Mouse (Mus musculus) hindbrain, embryonic 10.5 days (tissue): ENCODE data around the gene Lrp2. TPM values are rescaled to one million over a fixed set of nuclear protein-coding genes. Genes with fewer than 3 reads are reported as not detected.

ENCODE experiments used
- DNase-seq: peaks from one replicate; pipeline ENCODE4 v3.0.0-alpha.2; 2017; ENCODE audit warnings: low spot score
- H3K27ac ChIP-seq: fragments of 300-500 bp; sonication (generic); 2 replicates; pipeline ENCODE4 v1.5.1; 2016; ENCODE audit warnings: mild to moderate bottlenecking, moderate library complexity
- H3K27me3 ChIP-seq: fragments of 300-500 bp; sonication (generic); 2 replicates; pipeline ENCODE4 v1.6.1; 2016; ENCODE audit warnings: mild to moderate bottlenecking; ENCODE audit not compliant: poor library complexity, insufficient read depth, severe bottlenecking
- H3K36me3 ChIP-seq: fragments of 300-500 bp; sonication (generic); 2 replicates; pipeline ENCODE4 v1.6.1; 2016; ENCODE audit warnings: mild to moderate bottlenecking, moderate library complexity
- H3K4me1 ChIP-seq: fragments of 300-500 bp; sonication (generic); replicated peaks from 2 replicates; pipeline ENCODE4 v1.6.1; 2016; ENCODE audit warnings: mild to moderate bottlenecking
- H3K4me3 ChIP-seq: fragments of 300-500 bp; sonication (generic); 2 replicates; pipeline ENCODE4 v1.5.1; 2016; ENCODE audit warnings: mild to moderate bottlenecking, moderate library complexity
- H3K9me3 ChIP-seq: fragments of 300-500 bp; sonication (generic); 2 replicates; pipeline ENCODE4 v1.6.1; 2016; ENCODE audit warnings: mild to moderate bottlenecking, moderate library complexity
- WGBS: fragments of 180-500 bp; shearing (Covaris S2); methylation state at CpG from one replicate; pipeline ENCODE4 v1.1.7; 2016; 5-methylcytosine and 5-hydroxymethylcytosine counted together
- polyA plus RNA-seq: library from polyadenylated mRNA; unstranded; fragments of >200 nt; fragmentation: Nextera tagmentation; extraction: Ambion mirVana; gene quantifications from 2 replicates; pipeline ENCODE4 v1.2.1, GENCODE M21; 2016

The Lrp2 gene
- 1.8 and 2.0 TPM in 2 replicates for polyA plus RNA-seq

DNA sequence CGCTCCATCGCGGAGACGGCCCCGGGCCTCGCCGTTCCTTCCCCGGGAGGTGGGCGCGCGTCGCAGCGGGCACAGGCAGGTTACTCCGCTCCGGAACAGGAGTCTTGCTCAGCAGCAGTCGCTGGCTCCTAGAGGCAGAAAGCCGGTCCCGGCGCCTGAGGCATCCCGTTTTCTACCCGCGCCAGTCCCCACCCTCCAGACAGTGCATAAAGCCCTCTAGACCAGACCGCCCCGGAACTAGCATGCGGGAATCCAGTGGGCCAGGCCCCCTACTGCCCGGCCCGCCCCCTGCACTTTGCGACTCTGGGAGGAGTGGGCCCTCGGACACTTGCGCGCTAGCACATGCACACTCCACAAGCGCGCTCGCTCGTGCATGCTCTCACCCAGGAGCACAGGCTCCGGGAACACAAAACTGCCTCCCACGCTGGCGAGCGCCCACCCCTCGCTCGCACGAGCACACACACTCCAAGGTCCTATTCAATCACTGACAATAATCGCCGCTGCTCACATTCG, at the start of gene Lrp2:
Gene Lrp2 (minus strand): TSS at position 180 of the 513 bp plus-strand sequence.
- peaks cover 39% of the 10 kb centered on the region for H3K4me1 ChIP-seq
- H3K9me3 ChIP-seq = no peaks in the 10 kb centered on the region
- H3K4me3 ChIP-seq = peak within 1 kb of the TSS; percentile 88
- no peaks in the 10 kb centered on the region for H3K36me3 ChIP-seq
- peaks cover 70% of the 10 kb centered on the region for H3K27me3 ChIP-seq
- DNase-seq = peak; percentile 84
- H3K27ac ChIP-seq = peak within 1 kb of the TSS; percentile 89
- under 1% methylated on average over 45 of the region's 45 CpGs for WGBS

DNA sequence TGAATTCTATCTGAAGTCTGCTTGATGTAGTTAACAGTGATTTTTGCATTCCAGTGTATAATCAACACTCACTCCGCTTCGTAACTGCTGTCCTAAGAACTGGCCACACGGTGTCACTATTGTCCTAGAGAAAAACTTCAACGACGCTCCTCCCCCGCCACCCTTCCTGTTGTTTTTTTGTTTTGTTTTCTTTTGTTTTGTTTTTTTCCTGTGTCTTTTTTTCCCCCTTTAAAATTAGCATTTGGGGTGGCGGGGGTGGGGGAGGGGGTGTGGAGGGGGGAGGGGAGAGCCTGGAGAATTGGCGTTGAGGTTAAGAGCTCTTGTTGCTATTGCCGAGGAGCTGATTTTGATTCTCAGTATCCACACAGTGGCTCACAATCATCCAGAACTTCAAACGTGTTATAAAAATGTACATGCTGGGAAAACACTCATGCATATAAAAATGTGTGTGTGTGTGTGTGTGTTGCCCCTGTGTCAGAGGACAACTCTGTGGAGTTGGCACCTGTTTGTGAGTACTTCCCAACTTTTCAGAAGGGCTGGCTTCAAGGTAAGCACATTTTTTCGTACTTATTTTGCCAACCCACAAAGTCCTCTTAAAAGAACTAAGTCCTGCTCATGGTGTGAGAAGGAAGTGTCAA, 49.3 kb upstream of the Lrp2 start:
- Histone ChIP-seq H3K36me3 (no peaks in the 10 kb centered on the region), H3K27me3 (no peaks in the 10 kb centered on the region), H3K4me3 (peak overlapping the region; percentile 45), H3K4me1 (0 out of 2 replicates have a peak, but pooled peaks cover 3% of the 10 kb centered on the region), H3K9me3 (peaks cover 3% of the 10 kb centered on the region; the same call in 1 of the 2 replicates), H3K27ac (peak overlapping the region; percentile 76)
- 15% methylated on average over 11 of the region's 11 CpGs for WGBS
- peak; percentile 54 for DNase-seq

DNA sequence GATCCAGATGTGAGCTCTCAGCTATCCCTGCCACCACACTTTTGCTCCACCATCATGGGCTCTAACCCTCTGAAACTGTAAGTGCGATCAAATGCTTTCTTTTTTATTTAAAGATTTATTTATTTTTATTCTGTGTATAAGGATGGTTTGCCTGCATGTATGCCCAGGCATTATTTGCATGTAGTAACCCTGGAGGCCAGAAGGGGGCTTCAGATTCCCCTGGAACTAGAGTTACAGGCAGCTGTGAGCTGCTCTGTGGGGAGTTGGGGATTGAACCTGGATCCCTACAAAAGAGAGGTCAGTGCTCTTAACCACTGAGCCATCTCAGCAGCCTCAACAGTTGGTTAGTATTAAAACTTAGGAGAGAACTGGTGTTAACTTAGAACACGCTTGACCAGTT, 45.6 kb upstream of the Lrp2 start:
- Histone ChIP-seq H3K27me3 (no peaks in the 10 kb centered on the region), H3K4me1 (no peaks in the 10 kb centered on the region), H3K9me3 (peaks cover 3% of the 10 kb centered on the region; the same call in 1 of the 2 replicates), H3K4me3 (no peak overlapping the region), H3K27ac (no peak overlapping the region), H3K36me3 (no peaks in the 10 kb centered on the region)
- no peak for DNase-seq
- WGBS = 80% methylated on average over 2 of the region's 2 CpGs

DNA sequence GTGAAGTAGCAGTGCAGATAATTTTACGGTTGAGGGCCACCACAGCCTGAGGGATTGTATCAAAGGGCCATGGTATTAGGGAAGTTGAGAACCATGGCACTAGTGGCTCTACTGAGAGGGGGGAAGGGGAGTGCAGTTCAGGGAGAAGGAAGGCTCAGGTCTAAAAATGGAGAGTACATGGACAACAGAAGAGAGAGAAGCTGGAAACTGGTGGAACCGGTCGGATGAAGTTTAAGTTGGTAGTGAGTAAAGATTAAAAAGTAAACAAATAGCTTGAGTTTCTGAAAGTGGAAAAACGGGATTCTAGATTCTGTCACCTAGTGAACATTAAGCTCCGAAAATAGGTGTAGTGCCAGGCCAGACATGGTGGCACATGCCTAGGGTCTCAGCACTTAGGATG, 44.9 kb upstream of the Lrp2 start:
- WGBS = 91% methylated on average over 5 of the region's 5 CpGs
- peaks cover 3% of the 10 kb centered on the region; the same call in 1 of the 2 replicates for H3K9me3 ChIP-seq
- H3K4me1 ChIP-seq = no peaks in the 10 kb centered on the region
- H3K27ac ChIP-seq = no peak overlapping the region
- no peaks in the 10 kb centered on the region for H3K36me3 ChIP-seq
- no peak overlapping the region for H3K4me3 ChIP-seq
- DNase-seq = no peak
- no peaks in the 10 kb centered on the region for H3K27me3 ChIP-seq

DNA sequence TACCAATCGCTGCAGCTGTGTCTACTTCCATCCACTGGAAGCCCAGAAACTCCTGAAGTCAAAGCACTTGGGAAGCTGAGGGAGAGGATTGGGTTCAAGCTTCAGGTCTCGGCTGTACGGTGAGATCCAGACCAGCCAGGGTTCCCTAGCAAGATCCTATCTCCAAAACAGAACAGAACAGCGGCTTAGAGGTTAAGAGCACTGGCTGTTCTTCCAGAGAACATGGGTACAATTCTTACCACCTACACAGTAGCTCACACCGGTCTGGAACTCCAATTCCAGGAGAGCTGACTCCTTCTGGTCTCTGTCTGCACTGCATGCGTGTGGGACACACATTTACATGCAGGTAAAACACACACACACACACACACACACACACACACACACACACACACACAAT, 44.0 kb upstream of the Lrp2 start:
- H3K4me1 ChIP-seq = no peaks in the 10 kb centered on the region
- H3K4me3 ChIP-seq = no peak overlapping the region
- H3K27ac ChIP-seq = no peak overlapping the region
- H3K9me3 ChIP-seq = peaks cover 3% of the 10 kb centered on the region; the same call in 1 of the 2 replicates
- 91% methylated on average over 6 of the region's 6 CpGs for WGBS
- no peak for DNase-seq
- no peaks in the 10 kb centered on the region for H3K36me3 ChIP-seq
- no peaks in the 10 kb centered on the region for H3K27me3 ChIP-seq

DNA sequence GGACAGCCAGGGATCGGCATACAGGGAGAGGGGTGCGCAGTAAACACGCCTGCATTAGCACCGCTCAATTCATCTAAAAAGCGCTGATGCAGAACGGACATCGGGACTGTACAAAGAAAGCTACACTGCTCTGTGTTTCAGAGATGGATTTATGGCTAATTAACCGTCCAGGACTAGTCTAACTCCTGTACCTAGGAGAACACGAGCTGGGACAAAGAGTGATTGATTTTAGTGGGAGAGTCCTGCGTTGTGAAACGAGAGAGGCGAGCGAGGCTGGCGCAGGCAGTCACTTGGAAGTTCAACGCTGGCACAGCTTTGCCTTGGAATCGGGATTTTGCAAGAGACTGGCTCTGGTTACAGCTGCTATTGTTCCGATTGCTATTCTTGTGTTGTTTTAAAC, 43.4 kb upstream of the Lrp2 start:
- no peaks in the 10 kb centered on the region for H3K4me1 ChIP-seq

DNA sequence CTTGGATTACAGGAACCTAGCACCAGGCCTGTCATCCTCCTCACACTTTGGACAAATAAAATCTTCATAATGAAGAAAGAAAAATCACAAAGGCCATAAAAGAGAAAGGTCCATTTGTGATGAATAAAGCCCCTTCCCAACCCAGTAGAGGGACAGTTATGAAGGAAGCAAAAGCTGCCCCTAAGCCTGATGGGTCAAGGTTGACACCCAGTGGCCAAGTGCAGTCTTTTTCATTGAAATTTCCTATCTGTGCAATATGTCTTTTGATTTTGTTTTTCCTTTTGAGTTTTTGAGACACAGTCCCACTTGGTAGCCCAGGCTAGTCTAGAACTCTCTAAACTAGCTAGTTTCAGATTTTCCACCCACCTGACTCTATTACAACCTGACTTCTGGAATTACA, 33.4 kb upstream of the Lrp2 start:
- no peaks in the 10 kb centered on the region; the same call in 1 of the 2 replicates for H3K4me1 ChIP-seq
- DNase-seq = no peak
- H3K27ac ChIP-seq = no peak overlapping the region
- H3K9me3 ChIP-seq = no peaks in the 10 kb centered on the region
- no peaks in the 10 kb centered on the region for H3K36me3 ChIP-seq
- H3K4me3 ChIP-seq = no peak overlapping the region
- no peaks in the 10 kb centered on the region for H3K27me3 ChIP-seq

More for the DNA sequence above, 43.4 kb upstream of the Lrp2 start:
- no peak overlapping the region for H3K4me3 ChIP-seq
- H3K27me3 ChIP-seq = no peaks in the 10 kb centered on the region
- H3K9me3 ChIP-seq = peaks cover 3% of the 10 kb centered on the region; the same call in 1 of the 2 replicates
- DNase-seq = no peak
- H3K27ac ChIP-seq = no peak overlapping the region
- 88% methylated on average over 17 of the region's 17 CpGs for WGBS
- H3K36me3 ChIP-seq = no peaks in the 10 kb centered on the region

DNA sequence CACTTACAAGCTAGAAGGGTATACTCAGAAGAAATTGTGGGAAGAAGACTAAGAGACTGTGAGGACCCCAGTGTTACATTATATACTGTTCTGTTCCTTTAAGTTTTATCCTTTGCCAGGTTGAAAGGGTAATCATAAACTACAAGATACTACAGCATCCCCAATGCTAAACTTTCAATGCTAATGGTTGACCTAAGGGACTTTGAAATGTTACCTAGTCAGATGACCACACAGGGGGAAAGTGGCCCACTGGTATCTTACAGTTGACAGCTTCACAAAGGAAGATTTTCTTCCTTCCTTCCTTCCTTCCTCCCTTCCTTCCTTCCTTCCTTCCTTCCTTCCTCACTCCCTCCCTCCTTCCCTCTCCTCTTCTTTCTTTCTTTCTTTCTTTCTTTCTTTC, 32.5 kb upstream of the Lrp2 start:
- H3K4me3 ChIP-seq = no peak overlapping the region
- H3K27me3 ChIP-seq = no peaks in the 10 kb centered on the region
- DNase-seq = no peak
- no peaks in the 10 kb centered on the region for H3K36me3 ChIP-seq
- no peaks in the 10 kb centered on the region for H3K9me3 ChIP-seq
- H3K4me1 ChIP-seq = no peaks in the 10 kb centered on the region; the same call in 1 of the 2 replicates
- H3K27ac ChIP-seq = no peak overlapping the region

DNA sequence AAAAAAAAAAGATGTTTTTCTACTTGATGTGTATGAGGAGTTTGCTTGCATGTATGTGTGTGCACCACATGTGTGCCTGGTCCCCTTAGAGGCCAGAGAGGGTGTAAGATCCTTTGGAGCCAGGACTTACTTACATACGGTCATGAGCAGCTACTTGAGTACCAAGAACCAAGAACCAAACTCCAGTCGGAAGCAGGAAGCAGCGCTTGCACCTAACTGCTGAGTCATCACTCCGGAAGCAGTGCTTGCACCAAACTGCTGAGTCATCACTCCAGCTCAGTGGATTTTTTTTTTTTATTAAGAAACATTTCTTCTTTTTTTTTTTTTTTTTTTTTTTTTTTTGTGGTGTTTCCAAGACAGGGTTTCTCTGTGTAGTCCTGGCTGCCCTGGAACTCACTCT, 27.4 kb upstream of the Lrp2 start:
- no peak overlapping the region for H3K27ac ChIP-seq
- 80% methylated on average over 4 of the region's 4 CpGs for WGBS
- peaks cover 10% of the 10 kb centered on the region for H3K4me1 ChIP-seq
- H3K27me3 ChIP-seq = 0 out of 2 replicates have a peak, but pooled peaks cover 4% of the 10 kb centered on the region
- H3K9me3 ChIP-seq = no peaks in the 10 kb centered on the region
- H3K36me3 ChIP-seq = no peaks in the 10 kb centered on the region
- peak; percentile 11 for DNase-seq
- H3K4me3 ChIP-seq = no peak overlapping the region

DNA sequence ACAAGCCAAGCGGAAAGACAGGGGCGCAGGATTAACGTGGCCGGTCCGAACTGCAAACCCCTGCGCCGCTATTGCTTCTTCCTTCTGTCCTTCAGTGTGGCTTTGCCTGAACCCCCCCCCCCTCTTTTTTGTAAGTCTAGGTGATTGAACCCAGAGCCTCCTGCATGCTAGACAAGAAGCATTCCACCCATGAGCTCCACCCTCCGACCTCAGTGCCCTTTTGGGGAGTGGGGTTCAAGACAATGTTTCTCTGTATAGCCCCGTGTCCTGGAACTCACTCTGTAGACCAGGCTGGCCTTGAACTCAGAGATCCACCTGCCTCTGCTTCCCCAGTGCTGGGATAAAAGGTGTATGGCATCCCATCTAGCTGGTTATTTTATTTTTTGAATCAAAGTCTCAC, 26.9 kb upstream of the Lrp2 start:
- WGBS = 64% methylated on average over 9 of the region's 9 CpGs

DNA sequence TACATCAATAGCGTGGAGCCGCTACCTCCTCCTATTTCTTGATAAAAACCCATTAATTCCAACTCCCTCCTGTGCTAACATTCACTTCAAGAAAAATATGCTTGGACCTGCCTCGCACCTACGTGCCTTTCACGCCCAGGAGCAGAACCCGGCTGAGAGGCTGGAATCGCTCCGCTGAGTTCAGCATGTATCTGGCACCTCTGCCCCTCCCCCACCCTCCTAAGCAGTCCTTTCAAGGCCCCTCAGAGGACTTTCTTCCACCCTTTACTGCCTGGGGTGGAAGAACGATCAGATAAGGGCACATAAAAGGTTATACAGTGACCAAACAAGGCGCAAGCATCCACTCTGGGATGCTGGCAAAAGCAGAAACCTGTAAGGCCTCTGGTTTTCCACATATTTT, 26.4 kb upstream of the Lrp2 start:
- Histone ChIP-seq H3K27me3 (0 out of 2 replicates have a peak, but pooled peaks cover 4% of the 10 kb centered on the region), H3K36me3 (no peaks in the 10 kb centered on the region), H3K4me3 (0 out of 2 replicates have a peak overlapping the region, but pooled peaks have one; percentile 18), H3K4me1 (peaks cover 10% of the 10 kb centered on the region), H3K27ac (no peak overlapping the region), H3K9me3 (no peaks in the 10 kb centered on the region)
- peak; percentile 21 for DNase-seq
- 15% methylated on average over 10 of the region's 10 CpGs for WGBS

More for the DNA sequence above, 26.9 kb upstream of the Lrp2 start:
- DNase-seq = no peak
- Histone ChIP-seq H3K27me3 (0 out of 2 replicates have a peak, but pooled peaks cover 4% of the 10 kb centered on the region), H3K4me3 (no peak overlapping the region), H3K27ac (no peak overlapping the region), H3K36me3 (no peaks in the 10 kb centered on the region), H3K9me3 (no peaks in the 10 kb centered on the region), H3K4me1 (peaks cover 10% of the 10 kb centered on the region)

DNA sequence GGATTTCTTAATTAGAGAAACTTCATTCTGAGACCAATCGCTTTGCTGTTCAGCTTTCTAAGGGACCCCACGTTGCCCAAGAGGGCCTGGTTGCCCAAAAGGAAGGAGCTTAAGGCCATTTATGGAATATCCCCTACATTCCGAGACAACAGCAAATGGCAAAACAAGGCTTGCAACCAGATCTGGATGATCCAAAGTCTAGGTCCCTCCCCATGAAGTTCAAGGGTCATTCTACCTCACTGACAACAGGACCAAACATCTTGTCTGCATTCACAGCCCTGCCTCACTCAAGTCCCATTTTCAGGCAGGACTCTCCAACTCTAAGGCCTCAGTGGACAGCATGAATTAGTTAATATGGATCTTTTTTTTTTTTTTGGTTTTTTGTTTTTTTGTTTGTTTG, 20.8 kb upstream of the Lrp2 start:
- Histone ChIP-seq H3K36me3 (no peaks in the 10 kb centered on the region), H3K4me1 (no peaks in the 10 kb centered on the region), H3K27me3 (no peaks in the 10 kb centered on the region), H3K27ac (no peak overlapping the region), H3K9me3 (no peaks in the 10 kb centered on the region), H3K4me3 (no peak overlapping the region)
- no peak for DNase-seq
- WGBS = 87% methylated on average over 3 of the region's 3 CpGs

DNA sequence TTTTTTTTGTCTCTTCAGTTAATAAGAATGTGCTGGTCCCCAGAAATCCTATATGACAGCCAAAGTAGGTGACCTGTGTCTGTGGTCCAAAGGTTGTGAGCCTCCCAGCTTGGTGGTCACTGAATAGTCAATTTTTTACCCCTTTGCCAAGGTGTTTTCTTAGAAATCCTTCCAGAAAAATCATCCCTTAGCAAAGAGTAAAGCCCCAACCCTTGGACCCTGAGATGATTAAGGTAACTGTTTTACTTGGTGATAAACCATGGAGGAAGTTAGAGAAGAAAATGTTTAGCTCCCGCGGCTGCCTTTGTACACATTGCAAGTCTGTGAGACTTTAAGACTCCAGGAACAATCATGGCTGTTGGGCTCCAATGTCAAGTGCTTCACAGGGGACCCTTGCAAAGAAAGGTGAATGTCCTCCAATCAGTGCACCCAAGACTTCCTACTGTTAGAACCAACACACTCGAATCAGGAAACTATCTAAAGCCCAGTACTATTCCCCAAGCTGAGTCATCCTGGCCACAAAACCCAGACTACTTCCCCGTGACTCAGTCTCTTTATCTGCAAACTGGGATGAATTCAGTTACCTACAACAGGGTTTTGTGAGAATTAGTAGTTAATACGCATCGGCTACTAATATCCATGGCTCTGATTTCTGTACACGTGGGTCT, 18.0 kb upstream of the Lrp2 start:
- H3K27me3 ChIP-seq = no peaks in the 10 kb centered on the region
- no peak for DNase-seq
- no peak overlapping the region for H3K27ac ChIP-seq
- no peaks in the 10 kb centered on the region for H3K9me3 ChIP-seq
- 93% methylated on average over 7 of the region's 7 CpGs for WGBS
- H3K4me3 ChIP-seq = no peak overlapping the region
- H3K36me3 ChIP-seq = no peaks in the 10 kb centered on the region
- H3K4me1 ChIP-seq = no peaks in the 10 kb centered on the region
